Mouse (Mus musculus): ENCODE results near the gene AI661453.

Gene AI661453

DNA sequence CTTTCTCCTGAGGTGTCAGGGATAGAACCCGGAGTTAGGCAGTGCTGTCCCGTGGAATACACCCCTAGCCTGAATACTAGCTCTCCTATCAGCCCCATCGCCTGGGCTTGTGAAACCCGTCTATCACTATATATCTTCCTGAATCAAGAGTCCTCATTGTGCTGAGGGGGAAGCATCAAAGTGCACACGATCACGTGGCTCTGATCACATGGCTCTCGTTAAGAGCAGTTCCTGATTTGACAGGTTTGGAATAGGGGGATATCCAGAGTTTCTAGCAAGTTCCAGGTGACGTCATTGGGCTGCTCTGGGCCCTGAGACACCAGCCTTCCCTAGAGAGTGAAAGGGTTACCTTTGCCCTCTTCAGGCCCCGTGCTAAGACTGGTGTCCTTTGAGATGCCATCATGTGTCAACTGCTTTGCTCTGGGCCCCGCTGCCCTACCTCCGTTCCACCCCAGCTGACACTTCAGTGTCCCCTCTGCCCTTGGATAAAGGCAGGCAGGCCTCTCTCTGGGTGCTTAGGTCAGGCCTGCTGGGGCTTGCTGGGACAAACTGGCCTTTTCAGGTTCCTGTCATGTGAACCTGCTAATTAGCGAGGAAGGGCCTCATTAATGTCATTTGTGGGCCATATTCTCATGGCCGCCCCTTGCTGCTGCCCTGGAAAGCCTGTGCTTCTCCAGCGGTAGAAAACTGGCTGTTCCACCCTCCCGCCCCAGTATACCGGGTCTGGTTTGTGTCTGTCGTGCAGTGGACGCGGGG lies 5.1 kb downstream of the AI661453 start:
- no peak for DNase-seq (ENCODE audit: low spot score in 2 of 2)

DNA sequence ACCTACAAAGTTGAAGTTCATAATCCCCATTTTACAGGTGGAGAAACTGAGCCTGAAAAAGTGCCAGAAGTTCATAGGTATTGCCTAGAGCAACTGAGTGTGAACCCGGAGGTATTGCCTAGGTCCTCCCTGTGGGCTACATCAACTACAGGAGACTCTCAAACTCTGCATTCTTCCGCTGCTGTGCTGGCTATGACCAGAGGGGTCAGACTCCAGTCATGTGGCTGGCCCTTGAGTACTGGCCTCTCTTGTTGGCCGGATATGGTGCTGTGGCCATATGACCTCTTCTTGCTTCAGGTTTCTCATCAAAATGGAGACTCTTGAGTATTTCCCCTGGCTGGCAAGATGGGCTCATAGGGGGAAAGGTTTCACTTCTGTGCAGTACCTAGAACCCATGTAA lies 5.9 kb downstream of the AI661453 start:
- DNase-seq (ENCODE audit: low spot score in 2 of 2) = no peak

GRCm38 (mm10) chr17:47444113-47444512 lies 7.7 kb downstream of the AI661453 start:
- DNase-seq (ENCODE audit: low spot score in 2 of 2) = no peak

- DNase-seq (ENCODE audit: low spot score in 2 of 2) = no peak
Measured at GRCm38 (mm10) chr17:47445518-47445917, 9.1 kb downstream of the AI661453 start.

- no peak for DNase-seq (ENCODE audit: low spot score in 2 of 2)
Measured at GRCm38 (mm10) chr17:47446025-47446424, 9.6 kb downstream of the AI661453 start.

DNA sequence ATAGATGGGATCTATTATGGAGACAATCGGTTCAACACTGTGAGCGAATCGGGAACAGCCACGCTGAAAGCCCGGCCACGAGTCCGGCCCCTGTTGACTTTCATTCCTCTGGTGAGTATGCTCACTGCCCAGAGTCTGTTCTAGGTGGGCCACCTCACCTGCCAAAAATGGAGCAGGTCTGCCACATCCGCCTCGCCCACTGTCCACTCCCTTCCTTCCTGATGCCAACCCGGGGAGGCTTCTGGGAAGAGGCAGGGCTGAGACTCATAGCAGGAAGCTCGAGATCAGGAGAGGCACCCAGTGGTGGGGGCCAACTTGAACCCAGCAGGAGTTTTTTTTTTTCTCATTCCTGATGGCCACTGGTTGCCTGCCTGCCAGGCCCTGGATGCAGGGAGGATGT lies 10.1 kb downstream of the AI661453 start:
- no peak for DNase-seq (ENCODE audit: low spot score in 2 of 2)

- no peak for DNase-seq (ENCODE audit: low spot score in 2 of 2)
Measured at GRCm38 (mm10) chr17:47448523-47449372, 12.3 kb downstream of the AI661453 start.

DNA sequence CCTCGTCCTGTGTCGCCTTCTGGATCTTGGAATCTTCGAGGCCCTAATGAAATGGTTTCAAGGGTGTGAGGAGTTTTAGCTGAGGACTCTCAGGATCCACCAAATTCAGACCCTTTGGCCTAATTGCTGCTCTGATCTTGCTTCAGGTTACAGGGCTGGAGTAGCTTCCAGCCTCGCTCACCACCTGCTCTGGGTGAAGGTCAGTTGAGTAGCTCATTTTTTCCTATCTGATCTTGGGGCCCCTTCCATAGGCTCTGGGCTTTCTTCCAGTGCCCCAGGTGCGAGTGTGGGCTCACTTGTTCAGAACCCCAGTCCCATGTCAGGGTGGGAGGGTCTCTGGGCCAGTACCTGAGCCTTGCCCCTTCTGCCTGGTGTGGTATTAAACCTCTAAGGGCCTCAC lies 13.0 kb downstream of the AI661453 start:
- no peak for DNase-seq (ENCODE audit: low spot score in 2 of 2)

- no peak for DNase-seq (ENCODE audit: low spot score in 2 of 2)
Measured at GRCm38 (mm10) chr17:47450239-47450638, 13.8 kb downstream of the AI661453 start.

DNA sequence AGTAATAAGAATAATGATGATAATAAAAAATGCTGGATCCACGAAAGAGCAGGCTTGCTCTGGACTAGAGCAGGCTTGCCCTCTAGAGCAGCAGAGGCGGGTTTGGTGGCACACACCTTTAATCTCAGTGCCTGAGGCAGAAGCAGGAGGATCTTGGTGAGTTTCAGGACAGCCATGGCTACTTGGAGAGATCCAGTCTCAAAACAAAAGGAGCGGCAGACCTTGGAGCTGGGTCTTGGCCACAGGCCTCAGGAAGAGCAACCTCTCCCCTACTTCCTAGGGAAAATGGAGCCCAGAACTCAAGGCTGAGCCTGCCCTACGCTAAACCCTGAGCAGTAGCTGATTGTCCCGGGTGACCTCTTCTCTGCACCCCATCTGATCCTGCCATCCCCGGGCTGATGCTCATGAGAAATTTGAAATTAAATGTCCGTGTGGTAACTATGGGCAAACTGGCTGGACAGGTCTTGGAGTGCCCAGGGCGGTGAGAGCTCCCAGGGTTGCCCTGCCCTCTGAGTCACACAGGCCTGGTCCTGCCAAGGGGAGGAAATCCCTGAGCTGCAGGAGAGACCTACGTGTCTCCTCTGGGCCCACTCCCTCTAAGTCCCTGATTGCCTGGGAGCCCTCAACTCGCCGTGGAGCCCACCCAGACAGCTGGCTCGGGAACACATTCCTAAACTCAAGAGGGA lies 14.6 kb downstream of the AI661453 start:
- peak; percentile 59 to 78 for DNase-seq (ENCODE audit: low spot score in 2 of 2)

- no peak for DNase-seq (ENCODE audit: low spot score in 2 of 2)
Measured at GRCm38 (mm10) chr17:47452886-47453285, 16.5 kb downstream of the AI661453 start.

GRCm38 (mm10) chr17:47454675-47455074 lies 18.3 kb downstream of the AI661453 start:
- DNase-seq (ENCODE audit: low spot score in 2 of 2) = no peak

DNA sequence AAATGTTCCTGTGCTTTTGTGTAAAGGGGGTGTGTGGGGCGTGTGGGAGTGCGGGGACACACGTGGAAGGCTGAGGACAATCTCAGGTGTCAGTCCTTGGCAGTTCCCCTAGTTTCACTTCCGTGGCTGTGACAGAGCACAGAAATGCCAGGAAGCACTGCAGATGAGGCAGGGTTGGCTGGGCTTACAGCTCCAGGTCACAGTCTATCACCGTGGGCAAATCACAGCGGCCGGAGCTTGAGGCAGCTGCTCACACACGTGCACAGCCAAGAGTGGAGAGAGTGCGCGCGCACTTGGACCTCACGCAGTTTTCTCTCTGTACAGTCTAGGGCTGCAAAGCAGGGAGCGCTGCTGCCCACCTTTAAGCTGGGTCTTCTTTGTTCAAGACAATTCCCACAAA lies 21.9 kb downstream of the AI661453 start:
- DNase-seq (ENCODE audit: low spot score in 2 of 2) = no peak

- DNase-seq (ENCODE audit: low spot score in 2 of 2) = no peak
Measured at GRCm38 (mm10) chr17:47458936-47459335, 22.5 kb downstream of the AI661453 start.

GRCm38 (mm10) chr17:47459341-47459919 lies 23.0 kb downstream of the AI661453 start:
- DNase-seq (ENCODE audit: low spot score in 2 of 2) = no peak

GRCm38 (mm10) chr17:47461688-47462087 lies 25.3 kb downstream of the AI661453 start:
- no peak for DNase-seq (ENCODE audit: low spot score in 2 of 2)

- no peak for DNase-seq (ENCODE audit: low spot score in 2 of 2)
Measured at GRCm38 (mm10) chr17:47462209-47462608, 25.8 kb downstream of the AI661453 start.

DNA sequence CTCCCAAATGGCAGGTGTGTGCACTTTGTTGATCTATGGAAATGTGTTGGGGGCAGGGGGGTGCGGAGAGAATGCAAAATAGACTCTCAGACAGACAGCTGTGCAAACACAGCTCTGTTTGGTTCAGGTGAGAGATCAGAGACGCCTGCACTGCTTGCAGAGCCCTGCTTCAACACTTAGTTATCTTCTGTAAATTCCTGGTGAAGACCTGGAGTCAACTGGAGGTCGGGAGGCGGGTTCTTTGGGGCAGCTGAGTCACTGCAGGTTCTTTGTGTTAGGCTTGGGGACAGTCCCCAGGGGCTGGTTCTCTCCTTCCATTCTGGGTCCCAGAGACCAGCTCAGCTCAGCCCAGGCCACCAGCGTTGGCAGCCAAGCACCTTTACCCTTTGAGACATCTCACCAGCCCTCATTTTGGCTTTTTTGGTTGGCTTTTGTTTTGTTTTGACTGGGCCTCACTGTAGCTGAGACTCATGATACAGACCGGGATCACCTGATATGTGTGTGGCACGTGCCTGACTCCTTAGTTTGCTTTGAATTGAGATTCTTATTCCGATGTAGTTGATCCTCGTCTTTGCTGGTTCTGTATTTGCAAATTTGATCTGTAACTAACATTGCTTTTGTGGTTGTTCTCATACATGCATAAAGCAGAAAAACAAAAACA lies 26.4 kb downstream of the AI661453 start:
- no peak for DNase-seq (ENCODE audit: low spot score in 2 of 2)

GRCm38 (mm10) chr17:47464248-47464965 lies 28.0 kb downstream of the AI661453 start:
- no peak for DNase-seq (ENCODE audit: low spot score in 2 of 2)

DNA sequence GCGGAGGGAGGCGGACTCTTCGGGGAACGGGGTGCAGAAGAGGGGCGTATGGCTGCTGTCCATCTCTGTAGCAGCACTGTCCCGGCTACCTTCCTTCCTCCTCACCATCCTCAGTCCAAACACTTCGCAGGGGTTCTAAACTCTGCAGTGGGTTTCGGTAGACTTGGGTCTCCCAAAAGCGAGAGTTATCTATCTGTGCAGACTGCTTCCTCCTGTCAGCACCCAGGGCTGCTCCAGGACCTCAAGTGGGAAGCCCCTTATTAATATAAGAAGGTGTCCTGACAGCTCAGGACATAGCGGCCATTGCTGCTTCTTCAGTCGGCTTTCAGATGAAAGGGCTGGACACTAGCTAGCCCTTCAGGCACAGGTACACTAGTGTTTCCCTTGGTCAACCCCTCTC lies 28.6 kb downstream of the AI661453 start:
- no peak for DNase-seq (ENCODE audit: low spot score in 2 of 2)

DNA sequence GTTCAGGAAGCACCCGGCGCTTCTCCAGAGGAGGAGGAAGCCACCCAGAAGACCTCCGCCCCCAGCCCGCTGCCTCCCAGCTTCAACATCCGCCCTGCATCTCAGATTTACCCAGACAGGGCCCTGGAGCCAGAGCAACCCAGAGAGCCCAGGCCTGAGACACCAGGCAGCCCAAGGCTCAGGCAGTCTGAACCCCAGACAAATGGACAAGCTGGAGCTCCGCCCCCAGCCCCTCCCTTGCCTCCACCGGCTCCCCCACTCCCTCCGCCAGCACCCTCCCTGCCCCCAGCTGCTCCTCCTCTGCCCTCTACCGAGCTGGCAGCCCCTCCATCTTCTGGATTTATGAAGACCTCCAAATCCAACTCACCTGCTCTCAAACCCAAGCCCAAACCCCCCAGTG lies 29.9 kb downstream of the AI661453 start:
- no peak for DNase-seq (ENCODE audit: low spot score in 2 of 2)

Measured in urinary bladder, adult 18-20 months (tissue).